Mouse (Mus musculus): ENCODE measurements at regions not wholly inside any gene's neighbourhood (a gene's known extent, or its start where the extent isn't known, plus 50 kb on each side); places are given as distances from the start of the nearest gene placed in this dataset.

GRCm38 (mm10) chr14:100352961-100353452 is 68.5 kb upstream of the Klf12 start:
- no peak for DNase-seq (ENCODE audit: low spot score)

DNA sequence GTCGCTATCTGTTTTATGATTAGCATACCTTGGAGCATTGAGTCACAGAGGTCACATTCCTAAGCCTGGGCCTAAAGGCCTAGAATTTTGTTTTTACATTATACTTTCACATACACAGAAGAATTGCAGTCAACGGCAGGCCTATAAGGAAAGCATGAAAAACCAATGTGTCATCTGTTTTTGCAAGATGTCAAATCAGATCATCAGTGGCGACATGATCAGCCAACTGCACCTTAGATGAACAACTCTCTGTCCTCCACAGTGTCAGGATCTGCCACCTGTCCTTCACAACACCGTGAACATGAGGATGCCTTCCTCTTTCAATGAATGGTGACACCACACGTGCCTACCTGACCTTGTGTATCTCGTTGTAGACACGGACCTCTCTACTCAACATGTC is 66.5 kb upstream of the Klf12 start:
- no peak for DNase-seq (ENCODE audit: low spot score)

GRCm38 (mm10) chr14:100350021-100350790 is 65.7 kb upstream of the Klf12 start:
- DNase-seq (ENCODE audit: low spot score) = no peak

- peak; percentile 5 for DNase-seq (ENCODE audit: low spot score)
Measured at GRCm38 (mm10) chr14:100348336-100349164, 64.1 kb upstream of the Klf12 start.

- DNase-seq (ENCODE audit: low spot score) = no peak
Measured at GRCm38 (mm10) chr14:100336926-100337325, 52.4 kb upstream of the Klf12 start.

All from adipocyte (in vitro differentiated cells).